Mouse (Mus musculus): ENCODE results near the gene Lgmn. TPM values are rescaled to one million over a fixed set of nuclear protein-coding genes. Genes with fewer than 3 reads are reported as not detected.

Gene Lgmn
- polyA plus RNA-seq, 1 experiment from 2014 or later: 120 TPM

GRCm38 (mm10) chr12:102359390-102359789 lies 80.2 kb downstream of the Lgmn start:
- peaks cover 0 to 3% of the 10 kb centered on the region in 2 experiments; a peak in 2 of 4 replicates for H3K4me1 ChIP-seq (ENCODE audit: control insufficient read depth in 2 of 2, insufficient read depth in 2 of 2, low read length in 2 of 2)
- H3K27me3 ChIP-seq (ENCODE audit: control insufficient read depth, insufficient read depth, low read length): no peaks in the 10 kb centered on the region
- H3K4me3 ChIP-seq (ENCODE audit: control insufficient read depth in 1 of 2, insufficient read depth in 1 of 2, low read depth in 1 of 2, low read length in 2 of 2): no peak overlapping the region
- no peaks in the 10 kb centered on the region for H3K9me3 ChIP-seq (ENCODE audit: control insufficient read depth, low read length)
- H3K9ac ChIP-seq (ENCODE audit: low read length): no peak overlapping the region
- peaks cover 56% of the 10 kb centered on the region for H3K36me3 ChIP-seq (ENCODE audit: control insufficient read depth, insufficient read depth, low read length)
- no peak overlapping the region for H3K27ac ChIP-seq (replicated peaks in 1 of 2; ENCODE audit: control insufficient read depth in 1 of 2, insufficient read depth in 1 of 2, low read depth in 2 of 2, low read length in 2 of 2)
- no peak for ATAC-seq (ENCODE audit: insufficient number of reproducible peaks, insufficient read depth, low FRiP score, low read depth)
- 97% methylated on average over 4 of the region's 4 CpGs for WGBS
- no peak overlapping the region for H3K4me2 ChIP-seq (ENCODE audit: low read length)

GRCm38 (mm10) chr12:102356781-102357180 lies 82.8 kb downstream of the Lgmn start:
- Histone ChIP-seq H3K9ac (ENCODE audit: low read length) (no peak overlapping the region), H3K4me1 (ENCODE audit: control insufficient read depth in 2 of 2, insufficient read depth in 2 of 2, low read length in 2 of 2) (peaks cover 0 to 3% of the 10 kb centered on the region in 2 experiments; a peak in 2 of 4 replicates), H3K4me3 (ENCODE audit: control insufficient read depth in 1 of 2, insufficient read depth in 1 of 2, low read depth in 1 of 2, low read length in 2 of 2) (no peak overlapping the region), H3K27me3 (ENCODE audit: control insufficient read depth, insufficient read depth, low read length) (no peaks in the 10 kb centered on the region), H3K9me3 (ENCODE audit: control insufficient read depth, low read length) (no peaks in the 10 kb centered on the region), H3K27ac (replicated peaks in 1 of 2; ENCODE audit: control insufficient read depth in 1 of 2, insufficient read depth in 1 of 2, low read depth in 2 of 2, low read length in 2 of 2) (no peak overlapping the region), H3K36me3 (ENCODE audit: control insufficient read depth, insufficient read depth, low read length) (peaks cover 52% of the 10 kb centered on the region), H3K4me2 (ENCODE audit: low read length) (no peak overlapping the region)
- 87% methylated on average over 1 of the region's 1 CpGs for WGBS
- ATAC-seq (ENCODE audit: insufficient number of reproducible peaks, insufficient read depth, low FRiP score, low read depth): no peak

- Histone ChIP-seq H3K9me3 (ENCODE audit: control insufficient read depth, low read length) (no peaks in the 10 kb centered on the region), H3K36me3 (ENCODE audit: control insufficient read depth, insufficient read depth, low read length) (peaks cover 47% of the 10 kb centered on the region), H3K27ac (replicated peaks in 1 of 2; ENCODE audit: control insufficient read depth in 1 of 2, insufficient read depth in 1 of 2, low read depth in 2 of 2, low read length in 2 of 2) (no peak overlapping the region), H3K4me2 (ENCODE audit: low read length) (no peak overlapping the region), H3K9ac (ENCODE audit: low read length) (no peak overlapping the region), H3K4me1 (ENCODE audit: control insufficient read depth in 2 of 2, insufficient read depth in 2 of 2, low read length in 2 of 2) (no peaks in the 10 kb centered on the region), H3K4me3 (ENCODE audit: control insufficient read depth in 1 of 2, insufficient read depth in 1 of 2, low read depth in 1 of 2, low read length in 2 of 2) (no peak overlapping the region), H3K27me3 (ENCODE audit: control insufficient read depth, insufficient read depth, low read length) (no peaks in the 10 kb centered on the region)
- ATAC-seq (ENCODE audit: insufficient number of reproducible peaks, insufficient read depth, low FRiP score, low read depth): no peak
Observed at GRCm38 (mm10) chr12:102355784-102356183, 83.8 kb downstream of the Lgmn start.

- no peaks in the 10 kb centered on the region for H3K4me1 ChIP-seq (ENCODE audit: control insufficient read depth in 2 of 2, insufficient read depth in 2 of 2, low read length in 2 of 2)
- no peak overlapping the region for H3K27ac ChIP-seq (replicated peaks in 1 of 2; ENCODE audit: control insufficient read depth in 1 of 2, insufficient read depth in 1 of 2, low read depth in 2 of 2, low read length in 2 of 2)
- H3K9ac ChIP-seq (ENCODE audit: low read length): no peak overlapping the region
- 84% methylated on average over 10 of the region's 10 CpGs for WGBS
- peaks cover 34% of the 10 kb centered on the region for H3K36me3 ChIP-seq (ENCODE audit: control insufficient read depth, insufficient read depth, low read length)
- H3K4me2 ChIP-seq (ENCODE audit: low read length): no peak overlapping the region
- ATAC-seq (ENCODE audit: insufficient number of reproducible peaks, insufficient read depth, low FRiP score, low read depth): no peak
- H3K4me3 ChIP-seq (ENCODE audit: control insufficient read depth in 1 of 2, insufficient read depth in 1 of 2, low read depth in 1 of 2, low read length in 2 of 2): no peak overlapping the region
- no peaks in the 10 kb centered on the region for H3K9me3 ChIP-seq (ENCODE audit: control insufficient read depth, low read length)
- no peaks in the 10 kb centered on the region for H3K27me3 ChIP-seq (ENCODE audit: control insufficient read depth, insufficient read depth, low read length)
Observed at GRCm38 (mm10) chr12:102354126-102354984, 85.3 kb downstream of the Lgmn start.

GRCm38 (mm10) chr12:102350997-102351396 lies 88.6 kb downstream of the Lgmn start:
- no peaks in the 10 kb centered on the region for H3K9me3 ChIP-seq (ENCODE audit: control insufficient read depth, low read length)
- WGBS: 88% methylated on average over 1 of the region's 1 CpGs
- peaks cover 23% of the 10 kb centered on the region for H3K36me3 ChIP-seq (ENCODE audit: control insufficient read depth, insufficient read depth, low read length)
- H3K4me2 ChIP-seq (ENCODE audit: low read length): no peak overlapping the region
- H3K27ac ChIP-seq (replicated peaks in 1 of 2; ENCODE audit: control insufficient read depth in 1 of 2, insufficient read depth in 1 of 2, low read depth in 2 of 2, low read length in 2 of 2): no peak overlapping the region
- H3K9ac ChIP-seq (ENCODE audit: low read length): no peak overlapping the region
- no peak overlapping the region for H3K4me3 ChIP-seq (ENCODE audit: control insufficient read depth in 1 of 2, insufficient read depth in 1 of 2, low read depth in 1 of 2, low read length in 2 of 2)
- no peaks in the 10 kb centered on the region for H3K27me3 ChIP-seq (ENCODE audit: control insufficient read depth, insufficient read depth, low read length)
- no peak for ATAC-seq (ENCODE audit: insufficient number of reproducible peaks, insufficient read depth, low FRiP score, low read depth)
- no peaks in the 10 kb centered on the region for H3K4me1 ChIP-seq (ENCODE audit: control insufficient read depth in 2 of 2, insufficient read depth in 2 of 2, low read length in 2 of 2)

GRCm38 (mm10) chr12:102348447-102348846 lies 91.2 kb downstream of the Lgmn start:
- WGBS: 91% methylated on average over 6 of the region's 6 CpGs
- H3K36me3 ChIP-seq (ENCODE audit: control insufficient read depth, insufficient read depth, low read length): peaks cover 14% of the 10 kb centered on the region
- ATAC-seq (ENCODE audit: insufficient number of reproducible peaks, insufficient read depth, low FRiP score, low read depth): no peak

GRCm38 (mm10) chr12:102346507-102346906 lies 93.1 kb downstream of the Lgmn start:
- Histone ChIP-seq H3K4me2 (ENCODE audit: low read length) (no peak overlapping the region), H3K9ac (ENCODE audit: low read length) (no peak overlapping the region), H3K9me3 (ENCODE audit: control insufficient read depth, low read length) (no peaks in the 10 kb centered on the region), H3K4me1 (ENCODE audit: control insufficient read depth in 2 of 2, insufficient read depth in 2 of 2, low read length in 2 of 2) (peaks cover 24 to 33% of the 10 kb centered on the region in 2 experiments), H3K27me3 (ENCODE audit: control insufficient read depth, insufficient read depth, low read length) (no peaks in the 10 kb centered on the region), H3K4me3 (ENCODE audit: control insufficient read depth in 1 of 2, insufficient read depth in 1 of 2, low read depth in 1 of 2, low read length in 2 of 2) (no peak overlapping the region), H3K27ac (replicated peaks in 1 of 2; ENCODE audit: control insufficient read depth in 1 of 2, insufficient read depth in 1 of 2, low read depth in 2 of 2, low read length in 2 of 2) (no peak overlapping the region), H3K36me3 (ENCODE audit: control insufficient read depth, insufficient read depth, low read length) (peaks cover 8% of the 10 kb centered on the region; the same call in 1 of the 2 replicates)
- WGBS: 17% methylated on average over 1 of the region's 1 CpGs
- no peak for ATAC-seq (ENCODE audit: insufficient number of reproducible peaks, insufficient read depth, low FRiP score, low read depth)

More at GRCm38 (mm10) chr12:102348447-102348846, 91.2 kb downstream of the Lgmn start:
- H3K4me1 ChIP-seq (ENCODE audit: control insufficient read depth in 2 of 2, insufficient read depth in 2 of 2, low read length in 2 of 2): peaks cover 7 to 13% of the 10 kb centered on the region in 2 experiments; a peak in 3 of 4 replicates
- no peak overlapping the region for H3K4me3 ChIP-seq (ENCODE audit: control insufficient read depth in 1 of 2, insufficient read depth in 1 of 2, low read depth in 1 of 2, low read length in 2 of 2)
- H3K4me2 ChIP-seq (ENCODE audit: low read length): no peak overlapping the region
- H3K27ac ChIP-seq (replicated peaks in 1 of 2; ENCODE audit: control insufficient read depth in 1 of 2, insufficient read depth in 1 of 2, low read depth in 2 of 2, low read length in 2 of 2): no peak overlapping the region
- H3K9ac ChIP-seq (ENCODE audit: low read length): no peak overlapping the region
- no peaks in the 10 kb centered on the region for H3K9me3 ChIP-seq (ENCODE audit: control insufficient read depth, low read length)
- H3K27me3 ChIP-seq (ENCODE audit: control insufficient read depth, insufficient read depth, low read length): no peaks in the 10 kb centered on the region
